Mouse (Mus musculus) monocyte, adult 2 months (primary cell): Measurements from ENCODE around the gene Pak4.
"Not testable (repeated sequence)": the region's sequence is repeated elsewhere in the genome, so short reads cannot be mapped to it uniquely, and the experiment has no call there.

ENCODE experiments used
- DNase-seq, 2 experiments: peaks; one replicate each; pipeline ENCODE4 v3.0.0; 2022; ENCODE audit warnings: low spot score in 2 of 2, low read depth in 1 of 2

Gene Pak4

DNA sequence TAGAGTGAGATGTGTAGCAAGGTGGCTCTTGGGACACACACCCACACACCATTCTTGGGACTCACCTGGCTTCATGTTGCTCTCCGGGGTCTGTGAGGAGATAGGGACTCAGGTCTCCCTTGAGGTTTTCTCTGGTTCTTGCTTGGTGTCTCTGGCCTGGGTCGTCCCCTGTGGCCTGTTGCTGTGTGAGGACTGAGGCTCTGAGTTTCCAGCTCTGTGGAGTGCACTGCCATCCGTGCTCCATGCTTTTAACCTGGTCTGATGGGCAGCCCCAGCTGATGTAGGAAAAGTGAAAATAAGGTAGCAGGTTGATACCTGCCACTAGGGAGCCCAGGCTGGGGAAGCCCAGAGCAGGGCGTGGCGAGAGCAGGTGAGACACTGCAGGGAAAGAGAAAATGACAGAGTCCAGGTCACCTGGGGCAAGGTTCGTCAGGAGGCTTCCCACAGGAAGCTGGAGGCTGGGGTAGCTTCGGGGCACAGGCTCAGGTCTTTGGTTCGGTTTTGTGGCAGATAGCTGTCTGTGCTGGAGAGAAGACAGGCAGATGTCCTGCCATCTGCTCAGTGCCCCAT is 87.5 kb downstream of the Pak4 start, which contains the start of gene Ifnl2:
Gene Ifnl2, minus strand, starts transcription at position 51 of the 570 bp plus-strand sequence.
- not testable (repeated sequence) for DNase-seq

DNA sequence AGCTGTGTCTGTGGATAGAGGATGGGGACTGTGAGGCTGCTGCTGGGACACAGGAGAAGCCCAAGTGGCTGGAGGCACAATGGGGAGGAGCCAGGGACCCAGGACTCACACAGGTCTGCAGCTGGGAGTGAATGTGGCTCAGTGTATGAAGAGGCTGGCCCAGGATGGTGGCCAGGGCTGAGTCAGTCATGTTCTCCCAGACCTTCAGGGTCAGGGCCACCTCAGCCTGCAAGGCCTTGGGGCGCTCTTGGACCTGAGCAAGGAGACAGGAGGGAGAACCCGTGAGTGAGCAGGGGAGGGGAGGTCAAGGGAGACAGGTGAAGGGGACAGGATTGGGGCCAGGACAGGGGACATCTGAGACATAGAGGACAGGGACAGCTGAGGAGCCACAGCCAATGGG is 88.9 kb downstream of the Pak4 start:
- not testable (repeated sequence) for DNase-seq
